Mouse (Mus musculus) adrenal gland, adult 2 months (tissue): ENCODE measurements at regions not wholly inside any gene's neighbourhood (a gene's known extent, or its start where the extent isn't known, plus 50 kb on each side); places are given as distances from the start of the nearest gene placed in this dataset.

Experiments used
- DNase-seq: peaks from one replicate; pipeline ENCODE4 v3.0.0; 2021

GRCm38 (mm10) chr2:55817273-55817672 is 381.5 kb downstream of the Kcnj3 start:
- DNase-seq, result no peak

- peak; percentile 5 for DNase-seq
These were observed 382.4 kb downstream of the Kcnj3 start for GRCm38 (mm10) chr2:55818220-55818619.

- no peak for DNase-seq
These were observed 387.0 kb downstream of the Kcnj3 start for GRCm38 (mm10) chr2:55822726-55823125.

- DNase-seq, result no peak
These were observed 405.8 kb downstream of the Kcnj3 start for GRCm38 (mm10) chr2:55841521-55841920.

GRCm38 (mm10) chr2:55846832-55847382 is 411.1 kb downstream of the Kcnj3 start:
- no peak for DNase-seq

- DNase-seq, result no peak
These were observed 426.7 kb downstream of the Kcnj3 start for GRCm38 (mm10) chr2:55862479-55862878.

GRCm38 (mm10) chr2:55889976-55890375 is 454.2 kb downstream of the Kcnj3 start:
- no peak for DNase-seq

GRCm38 (mm10) chr2:55892821-55893535 is 457.2 kb downstream of the Kcnj3 start:
- no peak for DNase-seq

GRCm38 (mm10) chr2:55920294-55920693 is 484.5 kb downstream of the Kcnj3 start:
- DNase-seq, result no peak
